Mouse (Mus musculus): Measurements from ENCODE around the gene Psmd4. TPM values are rescaled to one million over a fixed set of nuclear protein-coding genes. Genes with fewer than 3 reads are reported as not detected.
A peak's percentile ranks its signal among the peaks of the same experiment; 100 is the strongest.

The Psmd4 gene
- polyA plus RNA-seq, 1 experiment: 234 TPM

DNA sequence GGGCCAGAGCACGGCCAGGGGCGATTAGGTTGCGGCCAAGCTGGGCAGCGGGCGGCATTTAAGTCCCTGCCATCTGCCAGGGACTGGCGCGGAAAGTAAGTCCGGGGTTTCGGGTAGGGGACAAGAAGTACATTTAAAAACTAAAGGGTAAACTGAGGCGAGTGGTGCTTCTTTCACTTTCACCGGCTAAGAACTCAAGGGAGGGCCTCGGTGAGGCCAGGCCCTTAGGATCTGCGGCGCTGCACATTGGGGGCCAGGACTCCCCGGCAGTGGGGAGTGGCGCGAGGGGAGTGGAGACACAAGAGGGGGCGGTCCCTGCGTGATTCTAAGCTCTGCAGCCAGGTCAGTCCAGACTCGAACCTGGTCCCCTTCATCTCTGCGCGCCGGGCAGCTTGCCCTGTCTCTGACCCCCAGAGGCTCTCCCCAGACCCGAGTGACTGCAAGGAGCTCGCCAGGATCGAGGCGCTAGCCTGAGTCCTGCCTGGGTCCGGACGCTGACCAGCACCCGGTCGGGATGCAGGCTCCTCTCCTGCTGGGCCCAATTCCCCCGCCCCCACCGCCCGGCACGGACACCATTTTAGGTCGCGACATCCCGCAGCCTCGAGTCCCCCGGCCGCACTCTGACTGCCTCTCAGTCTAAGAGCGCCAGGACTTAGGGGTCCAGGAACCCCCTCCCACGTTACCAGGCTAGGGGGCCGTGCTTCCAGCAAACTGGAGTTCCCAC, 27.8 kb downstream of the Psmd4 start:
- TF ChIP-seq POLR2A (IDR thresholded peaks at IDR 0.05; ENCODE audit: low read depth, low read length): peak; percentile 25; the same call in 1 of the 2 replicates
- no peak for TF ChIP-seq CTCF (IDR thresholded peaks at IDR 0.05; ENCODE audit: borderline replicate concordance, insufficient read depth, low read length)
- Histone ChIP-seq H3K27ac (ENCODE audit: insufficient read depth, low read length) (0 out of 2 replicates have a peak overlapping the region, but pooled peaks have one; percentile 22), H3K4me1 (ENCODE audit: control insufficient read depth, insufficient read depth, low read length) (0 out of 2 replicates have a peak, but pooled peaks cover 3% of the 10 kb centered on the region), H3K4me3 (ENCODE audit: insufficient read depth, low read length) (peak overlapping the region; percentile 87)

DNA sequence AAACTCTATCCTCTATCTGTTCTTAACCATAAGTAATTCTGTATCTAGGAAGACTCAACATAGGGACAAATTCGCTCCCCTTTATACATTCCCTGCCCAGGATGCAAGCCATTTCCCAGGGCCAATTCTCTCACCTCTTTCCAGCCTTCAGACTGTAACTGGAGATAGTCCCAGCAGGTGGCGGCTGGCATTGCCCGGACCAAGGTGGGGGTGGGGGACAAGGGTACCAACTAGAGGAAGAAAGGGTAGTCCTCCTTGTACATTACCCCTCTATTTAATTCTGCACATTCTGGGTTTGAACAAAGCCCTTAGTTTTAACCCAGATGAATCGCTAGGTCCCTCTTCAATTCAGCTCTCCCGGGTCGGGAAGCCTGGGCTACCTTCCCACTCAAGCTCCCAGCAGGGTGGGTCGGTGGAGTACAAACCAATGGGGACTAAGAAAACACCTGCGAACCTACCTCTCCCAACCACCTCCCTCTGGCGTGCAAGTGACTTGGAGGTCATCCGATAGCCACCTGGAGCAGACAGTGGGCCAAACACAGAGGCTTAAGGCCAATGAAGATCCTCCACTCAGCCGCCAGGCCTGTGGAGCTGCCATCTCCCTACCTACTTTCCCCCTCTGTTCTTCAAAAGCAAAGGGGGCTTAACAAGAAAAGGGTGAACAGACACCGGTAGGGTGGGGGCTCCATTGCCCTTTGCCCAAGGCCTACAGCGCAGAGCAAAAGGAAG, 28.6 kb downstream of the Psmd4 start:
- no peak overlapping the region for H3K27ac ChIP-seq (ENCODE audit: insufficient read depth, low read length)
- H3K4me1 ChIP-seq (ENCODE audit: control insufficient read depth, insufficient read depth, low read length): 0 out of 2 replicates have a peak, but pooled peaks cover 3% of the 10 kb centered on the region
- TF ChIP-seq CTCF (IDR thresholded peaks at IDR 0.05; ENCODE audit: borderline replicate concordance, insufficient read depth, low read length): no peak
- TF ChIP-seq POLR2A (IDR thresholded peaks at IDR 0.05; ENCODE audit: low read depth, low read length): no peak
- H3K4me3 ChIP-seq (ENCODE audit: insufficient read depth, low read length): peak overlapping the region; percentile 87

DNA sequence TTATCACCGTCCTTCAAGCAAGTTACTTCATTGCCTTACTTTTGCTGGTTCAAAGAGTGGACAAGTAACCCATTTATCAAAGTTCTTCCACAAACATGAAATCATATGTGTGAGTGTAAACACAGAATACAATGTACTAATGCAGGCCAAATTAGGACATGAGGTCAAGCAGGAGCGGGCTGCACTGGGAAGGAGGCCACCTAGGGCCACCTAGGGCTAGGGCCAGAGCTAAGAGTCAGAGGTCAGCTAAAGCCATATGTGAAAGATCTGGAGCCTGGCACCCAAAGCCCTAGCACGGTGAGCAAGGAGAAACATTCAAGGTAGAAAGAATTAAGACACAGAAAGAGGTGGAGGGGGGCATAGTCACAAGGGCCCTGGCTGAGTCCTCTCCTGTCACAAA, 29.4 kb downstream of the Psmd4 start:
- TF ChIP-seq POLR2A (IDR thresholded peaks at IDR 0.05; ENCODE audit: low read depth, low read length): no peak
- no peak for TF ChIP-seq CTCF (IDR thresholded peaks at IDR 0.05; ENCODE audit: borderline replicate concordance, insufficient read depth, low read length)
- Histone ChIP-seq H3K4me1 (ENCODE audit: control insufficient read depth, insufficient read depth, low read length) (0 out of 2 replicates have a peak, but pooled peaks cover 3% of the 10 kb centered on the region), H3K4me3 (ENCODE audit: insufficient read depth, low read length) (no peak overlapping the region), H3K27ac (ENCODE audit: insufficient read depth, low read length) (no peak overlapping the region)

DNA sequence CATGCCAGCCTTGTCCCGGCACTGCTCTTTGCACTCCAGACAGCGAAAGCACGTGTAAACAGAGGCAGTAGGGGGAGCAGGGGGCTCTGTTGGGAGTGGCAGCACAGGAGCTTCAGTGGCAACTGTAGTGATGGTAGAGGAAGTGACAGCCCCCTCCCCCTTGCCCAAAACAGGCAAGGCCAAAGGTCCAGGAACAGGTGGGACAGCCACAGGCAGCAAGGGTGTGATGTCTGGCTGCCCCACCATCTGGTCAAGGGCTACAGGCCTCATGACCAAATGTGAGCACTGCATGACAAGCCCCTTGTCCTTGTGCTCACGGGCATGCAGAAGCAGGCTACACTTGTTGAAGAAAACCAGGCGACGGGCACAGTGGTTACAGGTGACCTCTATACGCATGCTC, 32.0 kb downstream of the Psmd4 start:
- H3K4me1 ChIP-seq (ENCODE audit: control insufficient read depth, insufficient read depth, low read length): 0 out of 2 replicates have a peak, but pooled peaks cover 3% of the 10 kb centered on the region
- no peak overlapping the region for H3K27ac ChIP-seq (ENCODE audit: insufficient read depth, low read length)
- TF ChIP-seq CTCF (IDR thresholded peaks at IDR 0.05; ENCODE audit: borderline replicate concordance, insufficient read depth, low read length): no peak
- no peak for TF ChIP-seq POLR2A (IDR thresholded peaks at IDR 0.05; ENCODE audit: low read depth, low read length)
- no peak overlapping the region for H3K4me3 ChIP-seq (ENCODE audit: insufficient read depth, low read length)

DNA sequence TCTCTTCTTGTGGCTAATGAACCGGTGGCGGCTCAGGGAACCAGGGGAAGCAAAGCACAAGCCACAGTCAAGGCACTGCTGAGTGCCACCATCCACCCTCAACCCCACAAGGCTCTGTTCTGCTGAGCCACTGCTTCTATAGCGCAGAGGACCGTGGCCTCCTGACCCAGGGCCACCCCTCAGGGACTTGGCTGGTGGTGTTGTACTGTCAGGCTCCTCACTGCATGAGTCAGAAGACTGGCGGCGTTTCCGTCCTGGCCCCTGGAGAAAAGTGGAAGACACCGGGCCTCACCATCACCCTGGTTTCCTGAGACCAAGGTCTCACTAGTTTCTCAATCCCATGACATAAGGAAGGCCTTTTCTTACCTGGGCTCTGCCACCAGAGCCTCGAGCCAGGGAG, 34.7 kb downstream of the Psmd4 start:
- TF ChIP-seq CTCF (IDR thresholded peaks at IDR 0.05; ENCODE audit: borderline replicate concordance, insufficient read depth, low read length) (no peak), POLR2A (IDR thresholded peaks at IDR 0.05; ENCODE audit: low read depth, low read length) (no peak)
- no peak overlapping the region for H3K27ac ChIP-seq (ENCODE audit: insufficient read depth, low read length)
- no peaks in the 10 kb centered on the region for H3K4me1 ChIP-seq (ENCODE audit: control insufficient read depth, insufficient read depth, low read length)
- H3K4me3 ChIP-seq (ENCODE audit: insufficient read depth, low read length): no peak overlapping the region

DNA sequence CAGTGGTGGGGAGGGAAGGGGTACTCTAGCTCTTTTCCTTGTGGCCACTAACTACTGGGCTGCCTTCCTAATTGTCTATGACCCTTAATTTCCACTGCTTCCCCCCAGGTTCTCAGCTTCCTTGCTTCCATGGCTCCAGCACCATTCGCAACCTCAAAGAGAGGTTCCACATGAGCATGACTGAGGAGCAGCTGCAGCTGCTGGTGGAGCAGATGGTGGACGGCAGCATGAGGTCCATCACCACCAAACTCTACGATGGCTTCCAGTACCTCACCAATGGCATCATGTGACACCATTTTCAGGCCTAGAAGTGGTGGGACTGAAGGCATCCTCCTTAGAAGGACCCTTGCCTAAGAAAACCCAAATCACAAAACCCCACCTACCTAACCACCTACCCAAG, 36.8 kb downstream of the Psmd4 start:
- H3K4me3 ChIP-seq (ENCODE audit: insufficient read depth, low read length): no peak overlapping the region
- H3K4me1 ChIP-seq (ENCODE audit: control insufficient read depth, insufficient read depth, low read length): no peaks in the 10 kb centered on the region
- no peak overlapping the region for H3K27ac ChIP-seq (ENCODE audit: insufficient read depth, low read length)
- TF ChIP-seq POLR2A (IDR thresholded peaks at IDR 0.05; ENCODE audit: low read depth, low read length) (no peak), CTCF (IDR thresholded peaks at IDR 0.05; ENCODE audit: borderline replicate concordance, insufficient read depth, low read length) (no peak)

DNA sequence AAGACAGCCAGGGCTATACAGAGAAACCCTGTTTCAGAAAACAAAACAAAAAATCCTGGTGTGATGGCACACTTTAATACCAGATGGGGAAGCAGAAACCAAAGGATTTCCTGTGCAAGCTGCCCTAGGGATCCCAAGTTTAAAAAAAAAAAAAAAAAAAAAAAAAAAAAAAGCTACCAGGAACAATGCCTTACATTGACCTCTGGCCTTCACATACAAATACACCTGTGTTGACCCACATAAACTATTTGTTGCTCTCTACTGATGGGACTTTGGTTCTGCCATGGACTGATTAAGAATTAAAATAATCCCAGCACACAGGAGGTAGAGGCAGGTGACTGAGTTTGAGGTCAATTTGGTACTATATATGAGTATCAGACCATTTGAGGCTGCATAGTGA, 39.1 kb downstream of the Psmd4 start:
- no peak for TF ChIP-seq POLR2A (IDR thresholded peaks at IDR 0.05; ENCODE audit: low read depth, low read length)
- TF ChIP-seq CTCF (IDR thresholded peaks at IDR 0.05; ENCODE audit: borderline replicate concordance, insufficient read depth, low read length): no peak
- Histone ChIP-seq H3K4me1 (ENCODE audit: control insufficient read depth, insufficient read depth, low read length) (no peaks in the 10 kb centered on the region), H3K27ac (ENCODE audit: insufficient read depth, low read length) (no peak overlapping the region), H3K4me3 (ENCODE audit: insufficient read depth, low read length) (no peak overlapping the region)

DNA sequence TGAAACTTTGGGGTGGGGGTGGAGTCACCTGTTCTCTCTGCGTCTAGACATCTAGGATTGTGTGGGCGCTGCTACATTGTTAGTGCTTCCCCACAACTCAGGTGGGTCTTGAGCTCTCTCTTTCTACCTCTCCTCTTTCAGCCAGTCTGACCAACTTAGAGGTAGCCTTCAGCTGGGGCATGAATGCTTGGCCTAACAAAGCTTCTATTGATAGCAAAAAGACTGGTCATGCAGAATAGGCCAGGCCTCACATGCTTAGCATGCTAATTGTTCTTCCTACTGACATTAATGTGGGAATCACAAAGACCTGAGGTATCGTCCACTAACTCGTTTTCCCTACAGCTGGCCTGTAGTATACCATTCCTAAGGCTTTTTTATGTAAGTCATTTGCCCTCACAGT, 39.8 kb downstream of the Psmd4 start:
- Histone ChIP-seq H3K27ac (ENCODE audit: insufficient read depth, low read length) (no peak overlapping the region), H3K4me3 (ENCODE audit: insufficient read depth, low read length) (no peak overlapping the region), H3K4me1 (ENCODE audit: control insufficient read depth, insufficient read depth, low read length) (no peaks in the 10 kb centered on the region)
- no peak for TF ChIP-seq POLR2A (IDR thresholded peaks at IDR 0.05; ENCODE audit: low read depth, low read length)
- TF ChIP-seq CTCF (IDR thresholded peaks at IDR 0.05; ENCODE audit: borderline replicate concordance, insufficient read depth, low read length): no peak

DNA sequence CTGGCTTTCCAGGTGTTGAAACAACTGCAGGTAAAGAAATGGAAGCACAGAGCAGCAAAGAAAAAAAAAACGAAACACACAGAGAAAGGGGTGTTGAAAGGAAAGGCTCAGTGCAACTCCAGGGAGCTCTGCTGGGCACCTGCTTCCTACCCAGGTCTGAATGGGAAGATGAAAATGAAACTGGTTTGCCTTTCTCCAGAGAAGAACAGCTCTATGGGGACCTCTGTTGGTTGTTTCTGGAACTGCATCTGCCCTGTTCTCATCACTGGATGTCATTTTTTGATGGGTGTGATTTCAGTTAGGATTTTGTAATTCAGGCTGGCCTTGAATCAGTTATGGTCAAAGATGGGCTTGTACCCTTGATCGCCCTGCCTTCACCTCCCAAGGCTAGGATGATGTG, 45.5 kb downstream of the Psmd4 start:
- TF ChIP-seq CTCF (IDR thresholded peaks at IDR 0.05; ENCODE audit: borderline replicate concordance, insufficient read depth, low read length) (no peak), POLR2A (IDR thresholded peaks at IDR 0.05; ENCODE audit: low read depth, low read length) (no peak)
- H3K4me3 ChIP-seq (ENCODE audit: insufficient read depth, low read length): no peak overlapping the region
- no peaks in the 10 kb centered on the region for H3K4me1 ChIP-seq (ENCODE audit: control insufficient read depth, insufficient read depth, low read length)
- H3K27ac ChIP-seq (ENCODE audit: insufficient read depth, low read length): no peak overlapping the region
